Mouse (Mus musculus) lung, postnatal 0 days (tissue): ENCODE data around the gene Zfp704. TPM values are rescaled to one million over a fixed set of nuclear protein-coding genes. Genes with fewer than 3 reads are reported as not detected.

ENCODE experiments used
- ATAC-seq: fragments of 200-750 bp; cut with Nextera tagmentation; 2 replicates; pipeline ENCODE4 v1.8.0; 2017; ENCODE audit warnings: moderate library complexity
- DNase-seq: peaks from one replicate; pipeline ENCODE4 v3.0.0-alpha.2; 2016; ENCODE audit warnings: low spot score
- H3K27ac ChIP-seq: fragments of 300-500 bp; sonication (generic); 2 replicates; pipeline ENCODE4 v1.5.1; 2014; ENCODE audit warnings: antibody characterized with exemption, mild to moderate bottlenecking, low read length, mixed read lengths
- H3K27me3 ChIP-seq: fragments of 300-500 bp; sonication (generic); replicated peaks from 2 replicates; pipeline ENCODE4 v1.6.1; 2014; ENCODE audit warnings: low read length, mixed read lengths; ENCODE audit not compliant: insufficient read depth
- H3K36me3 ChIP-seq: fragments of 300-500 bp; sonication (generic); 2 replicates; pipeline ENCODE4 v1.6.1; 2014; ENCODE audit warnings: low read length, mixed read lengths; ENCODE audit not compliant: insufficient read depth
- H3K4me1 ChIP-seq: fragments of 300-500 bp; sonication (generic); 2 replicates; pipeline ENCODE4 v1.6.1; 2014; ENCODE audit warnings: antibody characterized with exemption, low read depth, low read length, mixed read lengths; ENCODE audit not compliant: insufficient read depth
- H3K4me2 ChIP-seq: fragments of 300-500 bp; sonication (generic); replicated peaks from 2 replicates; pipeline ENCODE4 v1.6.1; 2014; ENCODE audit warnings: low read depth, mild to moderate bottlenecking, low read length, moderate library complexity, mixed read lengths
- H3K4me3 ChIP-seq: fragments of 300-500 bp; sonication (generic); 2 replicates; pipeline ENCODE4 v1.5.1; 2014; ENCODE audit warnings: low read depth, low read length
- H3K9ac ChIP-seq: fragments of 300-500 bp; sonication (generic); replicated peaks from 2 replicates; pipeline ENCODE4 v1.6.1; 2014; ENCODE audit warnings: low read depth, mild to moderate bottlenecking
- H3K9me3 ChIP-seq: fragments of 300-500 bp; sonication (generic); 2 replicates; pipeline ENCODE4 v1.6.1; 2016; ENCODE audit warnings: low read length, mixed read lengths
- CTCF ChIP-seq: IDR thresholded peaks from 2 replicates; pipeline ENCODE4 v1.5.1; 2016; ENCODE audit warnings: antibody characterized with exemption, mild to moderate bottlenecking
- EP300 ChIP-seq: IDR thresholded peaks from 2 replicates; pipeline ENCODE4 v1.6.1; 2016; ENCODE audit warnings: antibody characterized with exemption, mild to moderate bottlenecking, control low read depth
- WGBS: fragments of 180-500 bp; shearing (Covaris S2); extraction: QIAGEN DNeasy Blood & Tissue Kit; methylation state at CpG from one replicate; pipeline ENCODE4 v1.1.7; 2014; 5-methylcytosine and 5-hydroxymethylcytosine counted together
- polyA plus RNA-seq: library from polyadenylated mRNA; unstranded; fragments of >200 nt; fragmentation: Nextera tagmentation; extraction: Ambion mirVana; gene quantifications from 2 replicates; pipeline ENCODE4 v1.2.1, GENCODE M21; 2015

Zfp704 gene
- polyA plus RNA-seq, 1 experiment from 2014 or later = 5.9 TPM

GRCm38 (mm10) chr3:9444558-9444957 is 165.3 kb downstream of the Zfp704 start:
- Histone ChIP-seq H3K27ac (no peak overlapping the region), H3K9me3 (no peaks in the 10 kb centered on the region), H3K4me1 (no peaks in the 10 kb centered on the region), H3K4me3 (no peak overlapping the region), H3K36me3 (peaks cover 19% of the 10 kb centered on the region; the same call in 1 of the 2 replicates), H3K9ac (no peak overlapping the region), H3K27me3 (no peaks in the 10 kb centered on the region), H3K4me2 (no peak overlapping the region)
- WGBS = 73% methylated on average over 5 of the region's 5 CpGs
- DNase-seq (no peak), ATAC-seq (no peak)
- TF ChIP-seq EP300 = no peak
- TF ChIP-seq CTCF = no peak

GRCm38 (mm10) chr3:9443981-9444380 is 165.9 kb downstream of the Zfp704 start:
- Histone ChIP-seq H3K4me2 (no peak overlapping the region), H3K9me3 (no peaks in the 10 kb centered on the region), H3K36me3 (peaks cover 21% of the 10 kb centered on the region; the same call in 1 of the 2 replicates), H3K9ac (no peak overlapping the region), H3K4me1 (no peaks in the 10 kb centered on the region), H3K27ac (no peak overlapping the region), H3K4me3 (no peak overlapping the region), H3K27me3 (no peaks in the 10 kb centered on the region)
- 96% methylated on average over 7 of the region's 7 CpGs for WGBS
- DNase-seq = no peak
- no peak for ATAC-seq
- TF ChIP-seq EP300 (no peak), CTCF (no peak)

DNA sequence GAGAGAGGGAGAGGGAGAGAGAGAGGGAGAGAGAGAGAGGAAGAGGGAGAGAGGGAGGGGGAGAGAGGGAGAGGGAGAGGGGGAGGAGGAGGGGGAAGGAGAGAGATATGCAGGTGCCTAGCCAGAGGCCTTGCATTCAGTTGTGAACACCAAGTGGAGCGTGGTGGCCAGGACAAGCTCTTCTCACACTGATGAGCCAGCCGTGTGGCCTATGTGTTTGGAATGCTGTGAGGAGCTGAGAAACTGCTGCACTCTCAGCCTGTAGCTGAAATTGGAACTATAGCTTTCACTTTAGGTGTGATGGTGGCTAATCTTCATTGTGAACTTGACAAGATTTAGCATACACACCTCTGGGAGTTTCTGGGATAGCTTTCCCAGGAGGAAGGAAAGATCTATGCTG is 166.4 kb downstream of the Zfp704 start:
- Histone ChIP-seq H3K27ac (no peak overlapping the region), H3K9me3 (no peaks in the 10 kb centered on the region), H3K4me1 (no peaks in the 10 kb centered on the region), H3K9ac (no peak overlapping the region), H3K4me2 (no peak overlapping the region), H3K4me3 (no peak overlapping the region), H3K27me3 (no peaks in the 10 kb centered on the region), H3K36me3 (peaks cover 21% of the 10 kb centered on the region; the same call in 1 of the 2 replicates)
- WGBS = 78% methylated on average over 2 of the region's 2 CpGs
- TF ChIP-seq CTCF (no peak), EP300 (no peak)
- ATAC-seq (no peak), DNase-seq (no peak)

DNA sequence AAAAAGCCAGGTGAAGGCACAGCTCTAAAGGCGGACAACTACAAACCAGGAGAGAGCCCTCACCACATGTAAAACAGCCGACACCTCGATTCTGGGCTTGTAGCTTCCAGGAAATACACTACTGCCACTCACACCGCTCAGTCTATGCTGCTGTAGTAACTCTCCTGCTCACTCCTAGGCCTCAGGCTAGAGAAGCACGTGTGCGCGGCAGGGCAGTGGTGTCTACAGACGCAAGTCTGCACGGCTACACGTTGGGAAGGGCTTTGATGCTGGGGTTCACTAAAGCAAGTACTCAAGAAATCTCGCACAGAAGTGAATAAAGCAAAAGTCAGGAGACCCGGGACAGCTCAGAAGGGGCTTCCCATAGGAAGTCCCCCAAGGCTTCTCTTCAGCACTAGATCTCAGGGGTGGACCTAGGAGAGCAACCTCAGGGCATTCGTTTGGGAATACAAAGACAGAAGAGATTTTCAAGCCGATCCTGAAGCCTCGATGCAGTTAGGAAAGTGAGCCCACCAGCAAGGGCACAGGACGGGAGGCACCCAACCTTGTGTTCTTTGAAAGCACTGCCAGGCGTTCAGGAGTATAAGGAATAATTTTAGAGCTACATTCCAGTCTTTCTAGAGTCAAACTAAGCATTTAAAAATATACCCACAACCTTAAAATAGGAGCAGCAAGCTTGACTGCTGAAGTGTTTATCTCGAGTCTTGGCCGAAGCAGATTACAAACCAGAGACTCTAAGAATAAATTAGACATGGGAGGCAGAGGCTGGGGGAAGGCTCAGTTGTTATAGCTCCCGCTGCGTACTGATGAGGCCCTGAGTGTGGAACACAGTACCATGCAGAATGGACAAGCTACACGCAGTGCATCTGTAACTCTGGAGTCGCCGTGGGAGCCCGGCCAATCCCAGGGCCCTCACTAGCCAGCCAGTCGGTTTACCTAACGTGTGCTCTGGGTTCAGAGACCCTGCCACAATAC is 168.0 kb downstream of the Zfp704 start:
- Histone ChIP-seq H3K27me3 (no peaks in the 10 kb centered on the region), H3K27ac (no peak overlapping the region), H3K4me3 (no peak overlapping the region), H3K9ac (no peak overlapping the region), H3K9me3 (no peaks in the 10 kb centered on the region), H3K4me1 (no peaks in the 10 kb centered on the region), H3K36me3 (peaks cover 25% of the 10 kb centered on the region; the same call in 1 of the 2 replicates), H3K4me2 (no peak overlapping the region)
- DNase-seq = no peak
- TF ChIP-seq CTCF (no peak), EP300 (no peak)
- ATAC-seq = no peak
- 77% methylated on average over 27 of the region's 27 CpGs for WGBS

GRCm38 (mm10) chr3:9440466-9440865 is 169.4 kb downstream of the Zfp704 start:
- Histone ChIP-seq H3K27me3 (no peaks in the 10 kb centered on the region), H3K27ac (no peak overlapping the region), H3K36me3 (peaks cover 15% of the 10 kb centered on the region; the same call in 1 of the 2 replicates), H3K4me2 (no peak overlapping the region), H3K9ac (no peak overlapping the region), H3K4me1 (no peaks in the 10 kb centered on the region), H3K9me3 (no peaks in the 10 kb centered on the region), H3K4me3 (no peak overlapping the region)
- WGBS = 71% methylated on average over 6 of the region's 6 CpGs
- ATAC-seq (peak; percentile 57), DNase-seq (peak; percentile 49)
- TF ChIP-seq CTCF = no peak
- no peak for TF ChIP-seq EP300

DNA sequence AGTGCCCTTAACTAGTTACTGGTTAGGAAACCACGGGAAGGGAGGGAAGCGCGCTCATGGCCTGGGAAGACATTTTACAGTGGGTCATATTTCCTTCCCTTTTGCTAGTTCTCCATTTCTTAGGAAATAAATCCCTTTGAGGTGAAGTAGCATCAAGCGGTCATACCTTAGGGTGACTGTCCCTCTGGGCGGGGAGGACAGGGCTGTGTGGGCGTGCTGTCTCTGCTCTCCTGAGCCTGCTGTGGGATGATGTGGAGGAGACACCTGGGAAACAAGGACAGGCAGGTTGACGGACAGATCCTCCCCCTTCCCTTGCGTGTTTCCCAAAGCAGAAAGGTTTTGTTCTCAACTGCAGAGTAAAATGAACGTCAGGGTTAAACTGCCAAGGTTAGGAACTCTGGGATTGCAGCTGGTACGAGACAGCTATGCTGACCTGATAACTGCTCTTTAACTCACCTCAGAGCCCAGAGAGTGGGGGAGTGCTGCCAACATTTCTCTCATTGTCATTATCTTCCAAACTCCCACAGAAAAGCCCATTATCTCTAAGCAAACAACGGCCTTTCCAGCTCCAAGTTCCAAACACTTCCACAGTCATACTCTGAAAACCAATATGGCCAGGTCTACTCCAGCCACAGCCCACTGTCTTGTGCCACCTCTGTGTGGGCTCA is 170.1 kb downstream of the Zfp704 start:
- 69% methylated on average over 11 of the region's 11 CpGs for WGBS
- ATAC-seq (no peak), DNase-seq (no peak)
- H3K27me3 ChIP-seq = no peaks in the 10 kb centered on the region
- no peak overlapping the region for H3K4me3 ChIP-seq
- H3K9me3 ChIP-seq = no peaks in the 10 kb centered on the region
- peaks cover 15% of the 10 kb centered on the region; the same call in 1 of the 2 replicates for H3K36me3 ChIP-seq
- H3K27ac ChIP-seq = no peak overlapping the region
- no peak overlapping the region for H3K9ac ChIP-seq
- TF ChIP-seq EP300 = no peak
- no peak overlapping the region for H3K4me2 ChIP-seq
- no peaks in the 10 kb centered on the region for H3K4me1 ChIP-seq
